Mouse (Mus musculus): ENCODE measurements at regions not wholly inside any gene's neighbourhood (a gene's known extent, or its start where the extent isn't known, plus 50 kb on each side); places are given as distances from the start of the nearest gene placed in this dataset.

DNA sequence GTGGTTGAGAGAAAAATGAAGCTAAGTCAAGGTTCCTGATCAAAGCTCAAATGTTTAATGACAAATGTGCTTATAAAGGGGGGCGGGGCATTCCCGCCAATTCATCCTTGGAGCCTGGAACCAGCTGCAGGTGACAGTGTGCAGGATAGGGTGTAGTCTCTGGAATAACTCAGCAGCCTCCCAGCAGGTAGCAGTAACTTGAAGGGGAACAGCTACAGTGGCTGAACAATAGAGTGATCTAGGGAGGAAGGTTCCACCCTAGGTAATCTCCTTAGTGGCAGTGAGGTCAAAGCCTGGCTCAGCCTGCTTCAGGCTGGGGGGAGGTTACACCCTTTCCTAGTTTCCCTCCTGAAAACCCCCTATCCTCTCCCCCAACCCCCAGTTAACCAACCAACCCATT lies 290.2 kb upstream of the Pdcd1 start:
- TF ChIP-seq ZC3H11A (IDR thresholded peaks at IDR 0.05; ENCODE audit: low read depth, low read length) = no peak
- no peak for TF ChIP-seq HCFC1 (IDR thresholded peaks at IDR 0.05; ENCODE audit: low read depth, low read length)
- no peak for TF ChIP-seq RCOR1 (IDR thresholded peaks at IDR 0.05; ENCODE audit: low read depth, low read length)
- no peak for TF ChIP-seq E2F4 (IDR thresholded peaks at IDR 0.05; ENCODE audit: borderline replicate concordance, low read depth, low read length)
- no peak for TF ChIP-seq POLR2A (IDR thresholded peaks at IDR 0.05; ENCODE audit: control insufficient read depth in 1 of 2, insufficient read depth in 1 of 2, low read depth in 1 of 2, low read length in 2 of 2, poor library complexity in 1 of 2)
- TF ChIP-seq GABPA (IDR thresholded peaks at IDR 0.05; ENCODE audit: low read depth, low read length) = no peak
- TF ChIP-seq SMC3 (IDR thresholded peaks at IDR 0.05; ENCODE audit: low read depth, low read length) = no peak
- no peak for TF ChIP-seq MYB (IDR thresholded peaks at IDR 0.05; ENCODE audit: low read depth, low read length)
- no peak for TF ChIP-seq RAD21 (IDR thresholded peaks at IDR 0.05; ENCODE audit: low read depth, low read length)
- TF ChIP-seq CHD2 (IDR thresholded peaks at IDR 0.05; ENCODE audit: low read length) = no peak
- TF ChIP-seq EP300 (IDR thresholded peaks at IDR 0.05; ENCODE audit: low read depth in 1 of 2, low read length in 2 of 2) = no peak
- no peak for TF ChIP-seq ZKSCAN1 (IDR thresholded peaks at IDR 0.05; ENCODE audit: low read depth, low read length)
- TF ChIP-seq SIN3A (IDR thresholded peaks at IDR 0.05; ENCODE audit: low read length) = no peak
- no peak for TF ChIP-seq MYC (IDR thresholded peaks at IDR 0.05; ENCODE audit: low read depth, low read length)
- no peak for TF ChIP-seq MAFK (IDR thresholded peaks at IDR 0.05; ENCODE audit: borderline replicate concordance, low read depth, low read length)
- TF ChIP-seq POLR2AphosphoS2 (IDR thresholded peaks at IDR 0.05; ENCODE audit: low read length) = no peak
- no peak for TF ChIP-seq JUND (IDR thresholded peaks at IDR 0.05; ENCODE audit: low read depth, low read length)
- no peak for TF ChIP-seq BHLHE40 (IDR thresholded peaks at IDR 0.05; ENCODE audit: borderline replicate concordance, low read depth, low read length)
- no peak for TF ChIP-seq USF2 (IDR thresholded peaks at IDR 0.05; ENCODE audit: borderline replicate concordance in 1 of 2, insufficient read depth in 1 of 2, low read depth in 1 of 2, low read length in 2 of 2)
- no peak for TF ChIP-seq MEF2A (IDR thresholded peaks at IDR 0.05; ENCODE audit: extremely low read depth, insufficient replicate concordance, low read depth, low read length, poor library complexity, severe bottlenecking)
- Histone ChIP-seq H3K27ac (ENCODE audit: control insufficient read depth, low read depth, low read length) (no peak overlapping the region), H3K79me2 (ENCODE audit: control insufficient read depth, insufficient read depth, low read length, poor library complexity) (no peaks in the 10 kb centered on the region), H3K4me3 (ENCODE audit: control insufficient read depth in 1 of 2, insufficient read depth in 1 of 2, low read depth in 2 of 2, low read length in 2 of 2) (no peak overlapping the region), H3K4me1 (ENCODE audit: control insufficient read depth in 1 of 2, insufficient read depth in 2 of 2, low read length in 2 of 2) (no peaks in the 10 kb centered on the region), H3K36me3 (ENCODE audit: control insufficient read depth in 1 of 2, insufficient read depth in 2 of 2, low read length in 2 of 2) (no peaks in the 10 kb centered on the region), H3K27me3 (ENCODE audit: control insufficient read depth in 1 of 2, insufficient read depth in 2 of 2, low read length in 2 of 2) (no peaks in the 10 kb centered on the region), H3K9me3 (replicated peaks; ENCODE audit: insufficient read depth, low read length) (no peaks in the 10 kb centered on the region), H3K9ac (ENCODE audit: control insufficient read depth, low read depth, low read length, poor library complexity, severe bottlenecking) (no peak overlapping the region)
- DNase-seq (ENCODE audit: low read depth, low spot score) = no peak

DNA sequence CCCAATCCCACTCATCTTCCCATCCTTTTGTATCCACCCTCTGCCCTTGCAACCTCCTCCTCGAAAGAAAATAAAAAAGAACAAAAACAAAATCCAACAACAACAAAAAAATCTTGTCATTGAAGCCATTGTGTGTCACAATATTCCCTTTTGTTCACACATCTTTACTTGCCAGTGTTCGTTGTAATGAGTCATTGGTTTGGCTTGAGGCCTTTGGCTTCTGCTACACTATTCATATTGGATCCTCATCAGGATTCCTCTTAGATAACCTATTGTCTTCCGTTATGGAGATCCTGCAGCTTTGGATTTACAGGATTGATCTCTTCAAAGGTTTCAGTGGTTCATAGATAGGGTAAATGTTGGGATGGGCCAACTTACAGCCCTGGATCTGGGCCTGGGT lies 288.9 kb upstream of the Pdcd1 start:
- no peaks in the 10 kb centered on the region for H3K27me3 ChIP-seq (ENCODE audit: control insufficient read depth in 1 of 2, insufficient read depth in 2 of 2, low read length in 2 of 2)
- no peak for DNase-seq (ENCODE audit: low read depth, low spot score)
- H3K4me1 ChIP-seq (ENCODE audit: control insufficient read depth in 1 of 2, insufficient read depth in 2 of 2, low read length in 2 of 2) = peaks cover 0 to 2% of the 10 kb centered on the region in 2 experiments; a peak in 1 of 4 replicates
- H3K36me3 ChIP-seq (ENCODE audit: control insufficient read depth in 1 of 2, insufficient read depth in 2 of 2, low read length in 2 of 2) = peaks cover 0 to 3% of the 10 kb centered on the region in 2 experiments; a peak in 2 of 4 replicates
- no peaks in the 10 kb centered on the region for H3K9me3 ChIP-seq (replicated peaks; ENCODE audit: insufficient read depth, low read length)
- H3K27ac ChIP-seq (ENCODE audit: control insufficient read depth, low read depth, low read length) = no peak overlapping the region
- H3K9ac ChIP-seq (ENCODE audit: control insufficient read depth, low read depth, low read length, poor library complexity, severe bottlenecking) = no peak overlapping the region
- H3K4me3 ChIP-seq (ENCODE audit: control insufficient read depth in 1 of 2, insufficient read depth in 1 of 2, low read depth in 2 of 2, low read length in 2 of 2) = no peak overlapping the region
- H3K79me2 ChIP-seq (ENCODE audit: control insufficient read depth, insufficient read depth, low read length, poor library complexity) = no peaks in the 10 kb centered on the region
- TF ChIP-seq CTCF (IDR thresholded peaks at IDR 0.05 in 2 of 3, conservative IDR thresholded peaks at IDR 0.05 in 1 of 3; ENCODE audit: control insufficient read depth in 1 of 3, insufficient read depth in 1 of 3, low read depth in 2 of 3, low read length in 3 of 3, poor library complexity in 1 of 3, severe bottlenecking in 1 of 3) (no peak), SIN3A (IDR thresholded peaks at IDR 0.05; ENCODE audit: low read length) (no peak), ZC3H11A (IDR thresholded peaks at IDR 0.05; ENCODE audit: low read depth, low read length) (no peak), POLR2A (IDR thresholded peaks at IDR 0.05; ENCODE audit: control insufficient read depth in 1 of 2, insufficient read depth in 1 of 2, low read depth in 1 of 2, low read length in 2 of 2, poor library complexity in 1 of 2) (no peak), CHD1 (IDR thresholded peaks at IDR 0.05; ENCODE audit: low read depth, low read length) (no peak), E2F4 (IDR thresholded peaks at IDR 0.05; ENCODE audit: borderline replicate concordance, low read depth, low read length) (no peak), MYB (IDR thresholded peaks at IDR 0.05; ENCODE audit: low read depth, low read length) (no peak), BHLHE40 (IDR thresholded peaks at IDR 0.05; ENCODE audit: borderline replicate concordance, low read depth, low read length) (no peak), TAL1 (IDR thresholded peaks at IDR 0.05; ENCODE audit: low read length) (no peak), TBP (IDR thresholded peaks at IDR 0.05; ENCODE audit: low read depth, low read length) (no peak), ETS1 (IDR thresholded peaks at IDR 0.05; ENCODE audit: low read depth, low read length) (no peak), MAFK (IDR thresholded peaks at IDR 0.05; ENCODE audit: borderline replicate concordance, low read depth, low read length) (no peak), ZKSCAN1 (IDR thresholded peaks at IDR 0.05; ENCODE audit: low read depth, low read length) (no peak), CHD2 (IDR thresholded peaks at IDR 0.05; ENCODE audit: low read length) (no peak), EP300 (IDR thresholded peaks at IDR 0.05; ENCODE audit: low read depth in 1 of 2, low read length in 2 of 2) (no peak)

Data from MEL (cell line).